Mouse (Mus musculus) adipose tissue, adult 10 weeks (tissue): ENCODE data around the gene Tcaf2. TPM values are rescaled to one million over a fixed set of nuclear protein-coding genes. Genes with fewer than 3 reads are reported as not detected.

Source experiments
- polyA plus RNA-seq: library from polyadenylated mRNA; stranded (reverse); fragments of 350-450 nt; fragmentation: Illumina TruSeq; extraction: RNeasy Lipid Tissue Mini Kit (QIAGEN cat#74804); gene quantifications from one replicate; pipeline ENCODE4 v1.2.3, GENCODE M21; 2014; ENCODE audit warnings: low read depth, low replicate concordance

The Tcaf2 gene
- 5.6 TPM for polyA plus RNA-seq

GRCm38 (mm10) chr6:42644912-42645549, at the start of gene Tcaf2:
Gene Tcaf2, minus strand, starts transcription at chr6:42645254.

GRCm38 (mm10) chr6:42597592-42597991, 47.5 kb downstream of the Tcaf2 start, which contains the start of gene Tcaf3:
Gene Tcaf3, minus strand, starts transcription at chr6:42597692.

Other genes with a start within 250 kb of the Tcaf2 start
- not detected for gene Tas2r143, start 245.0 kb downstream of the Tcaf2 start, polyA plus RNA-seq
- not detected for gene Tas2r135, start 239.8 kb downstream of the Tcaf2 start, polyA plus RNA-seq
- not detected for gene Tas2r126, start 210.7 kb downstream of the Tcaf2 start, polyA plus RNA-seq
- gene Olfr458, start 180.1 kb downstream of the Tcaf2 start, polyA plus RNA-seq, result not detected
- not detected for gene Olfr457, start 168.9 kb downstream of the Tcaf2 start, polyA plus RNA-seq
- not detected for gene Olfr456, start 158.0 kb downstream of the Tcaf2 start, polyA plus RNA-seq
- not detected for gene Olfr455, start 97.7 kb downstream of the Tcaf2 start, polyA plus RNA-seq
- gene Tcaf3, start 47.6 kb downstream of the Tcaf2 start, polyA plus RNA-seq, result not detected
- gene Tcaf1, start 64.8 kb upstream of the Tcaf2 start, polyA plus RNA-seq, result 35.3 TPM
- not detected for gene Olfr453, start 94.1 kb upstream of the Tcaf2 start, polyA plus RNA-seq
- not detected for gene Olfr38, start 111.2 kb upstream of the Tcaf2 start, polyA plus RNA-seq
- gene Olfr452, start 139.8 kb upstream of the Tcaf2 start, polyA plus RNA-seq, result not detected
- not detected for gene Olfr450, start 166.7 kb upstream of the Tcaf2 start, polyA plus RNA-seq
- gene Olfr449, start 189.1 kb upstream of the Tcaf2 start, polyA plus RNA-seq, result not detected
- gene Olfr448, start 245.2 kb upstream of the Tcaf2 start, polyA plus RNA-seq, result not detected